Mouse (Mus musculus) hindbrain, embryonic 10.5 days (tissue): ENCODE data around the gene Atp6v1b1. TPM values are rescaled to one million over a fixed set of nuclear protein-coding genes. Genes with fewer than 3 reads are reported as not detected.

Source experiments
- DNase-seq: peaks from one replicate; pipeline ENCODE4 v3.0.0-alpha.2; 2017; ENCODE audit warnings: low spot score
- H3K27ac ChIP-seq: fragments of 300-500 bp; sonication (generic); 2 replicates; pipeline ENCODE4 v1.5.1; 2016; ENCODE audit warnings: mild to moderate bottlenecking, moderate library complexity
- H3K27me3 ChIP-seq: fragments of 300-500 bp; sonication (generic); 2 replicates; pipeline ENCODE4 v1.6.1; 2016; ENCODE audit warnings: mild to moderate bottlenecking; ENCODE audit not compliant: poor library complexity, insufficient read depth, severe bottlenecking
- H3K36me3 ChIP-seq: fragments of 300-500 bp; sonication (generic); 2 replicates; pipeline ENCODE4 v1.6.1; 2016; ENCODE audit warnings: mild to moderate bottlenecking, moderate library complexity
- H3K4me1 ChIP-seq: fragments of 300-500 bp; sonication (generic); replicated peaks from 2 replicates; pipeline ENCODE4 v1.6.1; 2016; ENCODE audit warnings: mild to moderate bottlenecking
- H3K4me3 ChIP-seq: fragments of 300-500 bp; sonication (generic); 2 replicates; pipeline ENCODE4 v1.5.1; 2016; ENCODE audit warnings: mild to moderate bottlenecking, moderate library complexity
- H3K9me3 ChIP-seq: fragments of 300-500 bp; sonication (generic); 2 replicates; pipeline ENCODE4 v1.6.1; 2016; ENCODE audit warnings: mild to moderate bottlenecking, moderate library complexity
- WGBS: fragments of 180-500 bp; shearing (Covaris S2); methylation state at CpG from one replicate; pipeline ENCODE4 v1.1.7; 2016; 5-methylcytosine and 5-hydroxymethylcytosine counted together
- polyA plus RNA-seq: library from polyadenylated mRNA; unstranded; fragments of >200 nt; fragmentation: Nextera tagmentation; extraction: Ambion mirVana; gene quantifications from 2 replicates; pipeline ENCODE4 v1.2.1, GENCODE M21; 2016

The Atp6v1b1 gene
- polyA plus RNA-seq, 1 experiment from 2014 or later: not detected

- 87% methylated on average over 3 of the region's 3 CpGs for WGBS
- H3K4me3 ChIP-seq: no peak overlapping the region
- no peaks in the 10 kb centered on the region for H3K4me1 ChIP-seq
- peaks cover 52% of the 10 kb centered on the region for H3K27me3 ChIP-seq
- DNase-seq: no peak
- no peaks in the 10 kb centered on the region for H3K9me3 ChIP-seq
- H3K36me3 ChIP-seq: no peaks in the 10 kb centered on the region
- no peak overlapping the region for H3K27ac ChIP-seq
Measured at GRCm38 (mm10) chr6:83728488-83728887, 14.3 kb upstream of the Atp6v1b1 start.

GRCm38 (mm10) chr6:83729350-83729970 lies 13.3 kb upstream of the Atp6v1b1 start:
- no peak overlapping the region for H3K4me3 ChIP-seq

GRCm38 (mm10) chr6:83731128-83731527 lies 11.7 kb upstream of the Atp6v1b1 start:
- peak; percentile 74 for DNase-seq
- peaks cover 8% of the 10 kb centered on the region; the same call in 1 of the 2 replicates for H3K9me3 ChIP-seq
- H3K4me1 ChIP-seq: no peaks in the 10 kb centered on the region
- H3K4me3 ChIP-seq: no peak overlapping the region
- 31% methylated on average over 5 of the region's 5 CpGs for WGBS
- no peaks in the 10 kb centered on the region for H3K36me3 ChIP-seq
- H3K27ac ChIP-seq: no peak overlapping the region
- peaks cover 42% of the 10 kb centered on the region for H3K27me3 ChIP-seq

More at GRCm38 (mm10) chr6:83729350-83729970, 13.3 kb upstream of the Atp6v1b1 start:
- DNase-seq: no peak
- WGBS: 73% methylated on average over 14 of the region's 14 CpGs
- H3K27me3 ChIP-seq: peaks cover 43% of the 10 kb centered on the region
- peaks cover 5% of the 10 kb centered on the region; the same call in 1 of the 2 replicates for H3K9me3 ChIP-seq
- H3K4me1 ChIP-seq: no peaks in the 10 kb centered on the region
- H3K36me3 ChIP-seq: no peaks in the 10 kb centered on the region
- H3K27ac ChIP-seq: no peak overlapping the region

GRCm38 (mm10) chr6:83737311-83737710 lies 5.5 kb upstream of the Atp6v1b1 start:
- peaks cover 11% of the 10 kb centered on the region; the same call in 1 of the 2 replicates for H3K4me1 ChIP-seq
- H3K9me3 ChIP-seq: peaks cover 8% of the 10 kb centered on the region; the same call in 1 of the 2 replicates
- H3K27me3 ChIP-seq: peaks cover 29% of the 10 kb centered on the region
- H3K36me3 ChIP-seq: no peaks in the 10 kb centered on the region
- no peak overlapping the region for H3K4me3 ChIP-seq
- no peak overlapping the region for H3K27ac ChIP-seq
- 27% methylated on average over 13 of the region's 13 CpGs for WGBS
- DNase-seq: no peak

DNA sequence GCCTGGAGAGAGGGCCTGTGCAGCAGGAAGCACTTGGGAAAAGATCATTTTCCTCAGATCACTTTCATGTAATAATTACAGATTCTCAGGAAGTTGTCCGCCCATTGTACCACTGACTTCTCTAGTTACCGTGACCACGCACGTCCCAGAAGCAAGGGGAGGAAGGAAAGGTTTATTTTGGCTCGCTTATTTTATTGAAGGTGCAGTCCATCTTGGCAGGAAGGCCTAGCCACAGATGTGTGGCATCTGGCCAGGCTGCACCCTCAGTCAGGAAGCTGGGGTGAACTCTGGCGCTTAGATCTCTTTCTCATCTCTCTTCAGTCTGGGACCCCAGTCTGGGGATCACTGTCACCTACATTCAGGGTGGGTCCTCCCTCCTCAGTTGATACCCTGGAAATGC lies 4.2 kb upstream of the Atp6v1b1 start:
- DNase-seq: no peak
- H3K9me3 ChIP-seq: peaks cover 8% of the 10 kb centered on the region; the same call in 1 of the 2 replicates
- H3K4me3 ChIP-seq: no peak overlapping the region
- no peak overlapping the region for H3K27ac ChIP-seq
- no peaks in the 10 kb centered on the region for H3K36me3 ChIP-seq
- peaks cover 37% of the 10 kb centered on the region for H3K27me3 ChIP-seq
- 84% methylated on average over 6 of the region's 6 CpGs for WGBS
- peaks cover 21% of the 10 kb centered on the region for H3K4me1 ChIP-seq

DNA sequence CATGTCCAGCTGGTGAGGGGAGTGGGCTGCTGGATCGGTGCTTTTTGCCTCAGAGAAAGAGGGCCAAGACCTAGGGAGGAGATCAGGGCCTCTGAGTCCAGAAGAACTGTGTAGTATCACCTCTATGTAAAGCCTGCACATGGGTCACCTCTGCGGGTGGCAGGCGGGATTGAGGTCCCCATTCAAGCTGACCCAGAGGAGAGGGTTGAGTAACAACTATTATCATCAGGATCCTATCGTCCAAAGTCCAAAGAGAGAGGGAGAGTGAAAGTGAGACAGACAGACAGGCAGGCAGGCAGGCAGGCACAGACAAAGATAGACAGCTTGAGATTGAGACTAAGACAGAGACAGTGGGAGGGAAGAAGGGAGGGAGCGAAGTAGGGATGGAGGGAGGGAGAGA lies 422 bp downstream of the Atp6v1b1 start:
- DNase-seq: no peak
- H3K4me1 ChIP-seq: peaks cover 39% of the 10 kb centered on the region
- H3K4me3 ChIP-seq: no peak overlapping the region
- 55% methylated on average over 5 of the region's 5 CpGs for WGBS
- H3K27ac ChIP-seq: no peak overlapping the region
- H3K36me3 ChIP-seq: no peaks in the 10 kb centered on the region
- no peaks in the 10 kb centered on the region for H3K9me3 ChIP-seq
- peaks cover 67% of the 10 kb centered on the region for H3K27me3 ChIP-seq

DNA sequence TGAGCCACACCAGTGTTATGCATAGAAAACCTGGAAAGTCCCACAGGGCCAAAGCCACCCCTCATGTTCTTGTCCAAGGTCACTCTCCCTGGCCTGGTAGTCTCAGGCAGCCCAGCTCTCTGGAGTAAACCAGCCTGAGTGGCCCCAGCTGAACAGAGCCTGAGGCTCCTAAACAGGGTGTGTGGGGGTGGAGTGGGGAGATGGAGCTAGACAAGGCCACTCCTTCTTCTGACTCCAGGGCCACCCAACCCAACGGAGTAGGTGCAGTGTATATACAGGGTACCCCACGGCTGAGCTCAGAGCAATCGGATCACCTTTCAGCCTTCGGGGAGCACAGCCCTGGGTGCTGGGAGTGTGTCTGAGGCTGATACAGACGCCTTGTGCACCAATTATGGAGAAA lies 1.3 kb downstream of the Atp6v1b1 start:
- no peak overlapping the region for H3K4me3 ChIP-seq
- peaks cover 74% of the 10 kb centered on the region for H3K27me3 ChIP-seq
- no peak overlapping the region for H3K27ac ChIP-seq
- no peaks in the 10 kb centered on the region for H3K9me3 ChIP-seq
- no peak for DNase-seq
- H3K4me1 ChIP-seq: peaks cover 46% of the 10 kb centered on the region
- H3K36me3 ChIP-seq: no peaks in the 10 kb centered on the region
- 72% methylated on average over 5 of the region's 5 CpGs for WGBS

DNA sequence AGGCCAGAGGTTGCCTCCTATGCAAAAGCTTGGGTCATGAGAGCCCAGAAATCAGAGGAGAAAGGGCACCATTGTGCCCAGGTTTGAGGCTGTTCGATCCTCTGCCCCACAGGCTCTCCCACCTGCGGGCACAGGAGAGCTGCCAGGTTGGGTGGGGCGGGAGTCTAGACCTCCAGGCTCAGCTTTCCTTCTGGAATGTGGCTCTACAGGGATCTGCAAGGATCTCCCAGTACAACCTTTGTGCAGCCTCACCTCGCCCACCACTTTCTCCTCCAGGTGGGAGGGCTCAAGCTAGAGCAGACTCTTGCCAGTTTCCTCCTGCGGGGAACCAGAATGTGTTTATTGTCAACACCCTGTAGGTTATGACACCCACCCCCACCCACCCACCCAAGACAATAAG lies 1.8 kb downstream of the Atp6v1b1 start:
- Histone ChIP-seq H3K9me3 (no peaks in the 10 kb centered on the region), H3K27me3 (peaks cover 79% of the 10 kb centered on the region), H3K36me3 (no peaks in the 10 kb centered on the region), H3K27ac (no peak overlapping the region), H3K4me3 (no peak overlapping the region), H3K4me1 (peaks cover 51% of the 10 kb centered on the region)
- WGBS: 68% methylated on average over 5 of the region's 5 CpGs
- no peak for DNase-seq

DNA sequence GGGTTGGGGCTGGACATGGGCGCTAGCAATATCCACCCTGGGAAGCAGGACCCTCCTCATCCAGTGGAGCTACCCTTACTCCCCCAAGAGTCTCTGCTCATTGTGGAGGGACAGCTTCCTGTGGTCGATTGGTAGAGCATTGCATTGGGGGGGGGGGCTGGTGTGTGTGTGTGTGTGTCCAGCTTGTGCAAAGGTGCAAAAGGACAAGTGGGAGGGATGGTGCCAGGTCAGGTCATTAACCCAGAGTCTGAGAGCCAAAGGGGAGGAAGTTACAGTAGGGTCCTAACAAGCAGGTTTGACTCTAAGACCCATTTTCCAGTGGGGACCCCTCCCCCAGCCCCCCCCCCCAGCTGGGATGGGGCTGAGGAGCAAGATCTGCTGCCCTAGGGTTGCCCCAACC lies 2.7 kb downstream of the Atp6v1b1 start:
- no peaks in the 10 kb centered on the region for H3K36me3 ChIP-seq
- 63% methylated on average over 2 of the region's 2 CpGs for WGBS
- H3K4me1 ChIP-seq: peaks cover 60% of the 10 kb centered on the region
- no peaks in the 10 kb centered on the region for H3K9me3 ChIP-seq
- no peak overlapping the region for H3K27ac ChIP-seq
- no peak overlapping the region for H3K4me3 ChIP-seq
- no peak for DNase-seq
- peaks cover 82% of the 10 kb centered on the region for H3K27me3 ChIP-seq

DNA sequence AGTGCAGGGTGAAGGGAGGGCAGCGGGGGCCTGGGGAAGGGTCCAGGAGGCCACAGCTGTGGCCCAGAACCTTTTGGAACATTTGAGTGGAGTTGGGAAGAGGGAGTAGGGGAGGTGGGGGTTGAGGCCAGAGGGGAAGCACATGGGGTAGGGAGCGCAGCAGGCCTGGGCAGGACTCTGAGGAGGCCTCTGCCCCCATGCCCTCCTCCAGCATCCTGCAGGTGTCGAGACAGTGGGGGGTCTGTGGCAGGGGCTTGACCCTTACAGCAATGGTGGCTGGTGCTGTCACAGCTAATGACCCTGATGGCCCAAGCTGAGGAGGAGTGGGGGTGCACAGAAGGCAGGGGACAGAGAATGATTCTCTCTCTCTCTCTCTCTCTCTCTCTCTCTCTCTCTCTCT lies 6.5 kb downstream of the Atp6v1b1 start:
- no peak overlapping the region; the same call in 1 of the 2 replicates for H3K27ac ChIP-seq
- H3K4me1 ChIP-seq: peaks cover 43% of the 10 kb centered on the region
- H3K4me3 ChIP-seq: no peak overlapping the region
- no peaks in the 10 kb centered on the region for H3K9me3 ChIP-seq
- 23% methylated on average over 3 of the region's 3 CpGs for WGBS
- H3K27me3 ChIP-seq: peaks cover 94% of the 10 kb centered on the region
- DNase-seq: peak; percentile 53
- H3K36me3 ChIP-seq: no peaks in the 10 kb centered on the region

DNA sequence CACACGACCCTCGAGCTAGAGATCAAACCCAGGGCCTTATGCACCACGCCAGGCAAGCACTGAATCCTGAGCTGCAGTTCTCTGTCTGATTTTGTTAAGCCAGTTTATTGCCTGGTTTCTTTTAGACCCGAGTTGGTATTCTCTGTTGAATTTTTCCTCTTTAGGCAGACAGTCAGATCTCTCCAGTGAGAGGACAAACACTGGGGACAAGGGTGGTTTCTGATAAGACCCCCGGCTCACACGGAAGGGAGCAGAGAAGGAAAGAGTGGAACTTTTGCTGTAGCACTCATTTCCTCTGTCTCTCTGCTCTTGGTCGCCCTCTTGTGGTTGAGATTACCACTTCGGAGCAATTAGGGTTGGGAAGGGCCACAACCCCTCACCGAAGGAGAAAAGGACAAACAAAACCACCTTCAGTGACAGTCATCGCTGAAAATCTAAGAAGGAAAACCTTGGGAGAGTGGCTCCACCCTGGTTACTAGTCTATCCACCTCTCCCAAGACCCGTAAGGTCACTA lies 7.4 kb downstream of the Atp6v1b1 start:
- peak; percentile 76 for DNase-seq
- Histone ChIP-seq H3K4me3 (no peak overlapping the region), H3K4me1 (peaks cover 36% of the 10 kb centered on the region), H3K36me3 (no peaks in the 10 kb centered on the region), H3K27ac (no peak overlapping the region), H3K9me3 (no peaks in the 10 kb centered on the region), H3K27me3 (peaks cover 94% of the 10 kb centered on the region)
- WGBS: 8% methylated on average over 11 of the region's 11 CpGs

DNA sequence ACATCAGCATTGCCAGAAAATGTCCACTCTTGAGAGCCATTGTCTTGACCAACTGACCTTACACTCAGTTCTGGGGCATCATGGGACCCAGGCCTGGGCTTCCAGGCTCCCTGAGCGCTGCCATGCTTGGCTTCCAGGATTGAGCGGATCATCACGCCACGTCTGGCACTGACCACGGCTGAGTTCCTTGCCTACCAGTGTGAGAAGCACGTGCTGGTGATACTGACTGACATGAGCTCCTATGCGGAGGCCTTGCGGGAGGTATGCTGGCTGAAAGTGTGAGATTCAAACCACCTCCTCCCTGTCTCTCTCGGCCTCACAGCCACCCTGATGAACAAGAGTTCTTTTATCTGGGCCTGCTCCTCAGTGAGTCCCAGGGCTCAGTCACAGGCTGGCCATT lies 13.3 kb downstream of the Atp6v1b1 start:
- Histone ChIP-seq H3K4me1 (peaks cover 8% of the 10 kb centered on the region; the same call in 1 of the 2 replicates), H3K9me3 (no peaks in the 10 kb centered on the region), H3K36me3 (no peaks in the 10 kb centered on the region), H3K27me3 (peaks cover 100% of the 10 kb centered on the region), H3K4me3 (no peak overlapping the region), H3K27ac (no peak overlapping the region)
- WGBS: 72% methylated on average over 9 of the region's 9 CpGs
- no peak for DNase-seq

DNA sequence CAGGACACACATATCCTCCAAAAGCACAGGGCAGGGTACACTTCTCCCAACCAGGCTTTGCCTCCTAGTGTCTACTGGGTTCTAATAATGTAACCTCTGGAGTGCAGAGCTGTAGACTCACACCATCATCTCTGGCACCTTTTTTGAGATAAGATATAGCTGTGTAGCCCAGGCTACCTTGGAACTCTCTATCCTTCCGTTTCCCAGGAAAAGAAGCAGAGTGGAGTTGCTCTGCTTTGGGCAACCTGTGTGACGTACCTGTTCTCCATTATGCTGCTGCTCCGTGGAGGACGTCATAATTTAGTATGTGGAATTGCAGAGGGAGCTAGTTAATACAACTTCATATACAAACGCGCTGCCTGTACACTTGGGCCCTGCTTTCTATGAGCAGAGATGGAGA lies 19.6 kb downstream of the Atp6v1b1 start, which contains the start of gene Ankrd53:
Gene Ankrd53, plus strand, starts transcription at position 301 of the 400 bp plus-strand sequence.
- Histone ChIP-seq H3K27ac (no peak within 1 kb of the TSS; the same call in 1 of the 2 replicates), H3K36me3 (no peaks in the 10 kb centered on the region), H3K27me3 (peaks cover 82% of the 10 kb centered on the region), H3K4me3 (peak within 1 kb of the TSS; percentile 46), H3K4me1 (peaks cover 20% of the 10 kb centered on the region), H3K9me3 (no peaks in the 10 kb centered on the region)
- 19% methylated on average over 6 of the region's 6 CpGs for WGBS
- DNase-seq: no peak
